Mouse (Mus musculus): ENCODE results near the gene Cadps2. TPM values are rescaled to one million over a fixed set of nuclear protein-coding genes. Genes with fewer than 3 reads are reported as not detected.

Cadps2 gene
- polyA plus RNA-seq, 1 experiment from 2014 or later, result 12.4 TPM

DNA sequence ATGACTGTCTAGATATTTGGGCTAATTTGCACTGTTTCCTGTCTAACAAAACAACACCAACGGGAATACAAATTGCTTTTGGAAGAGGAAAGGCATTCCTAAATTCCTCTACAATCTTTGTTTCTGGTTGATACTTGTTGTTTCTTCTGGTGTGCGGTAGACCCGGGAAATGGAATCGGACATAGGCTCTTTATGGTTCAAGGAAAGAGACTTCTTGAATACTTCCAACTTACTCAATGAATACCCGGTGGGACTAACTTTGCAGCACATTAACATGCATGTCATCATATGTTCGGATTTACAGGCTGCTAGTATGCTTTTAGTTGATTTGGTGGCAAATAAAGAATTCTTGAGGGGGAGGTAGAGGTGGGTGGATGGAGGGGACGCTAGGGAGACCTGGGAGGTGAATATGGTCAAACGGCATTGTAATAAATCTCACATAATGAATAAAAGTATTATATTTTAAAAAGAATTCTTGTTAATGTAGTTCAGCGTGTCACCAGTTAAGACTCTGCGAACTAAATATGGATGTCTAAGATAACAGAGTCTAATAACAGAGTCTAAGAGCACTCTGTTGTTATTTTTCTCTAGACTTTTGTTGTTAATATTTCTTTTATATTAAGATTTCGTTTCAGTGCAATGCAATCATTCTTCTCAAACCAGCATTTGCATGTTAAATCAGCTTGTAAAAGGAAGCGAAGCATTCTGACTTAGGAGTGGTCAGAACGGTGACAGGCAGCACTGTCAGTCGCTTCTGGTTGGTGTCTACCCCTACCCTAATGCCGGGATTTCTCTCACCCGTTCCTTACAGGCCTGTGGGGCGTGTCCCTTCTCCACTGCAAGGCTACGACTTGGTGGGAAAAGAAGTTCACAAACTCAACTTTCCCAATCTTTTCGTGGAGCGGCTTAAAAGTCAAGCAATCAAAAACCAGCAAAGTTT, 586.8 kb downstream of the Cadps2 start:
- 2% methylated on average over 20 of the region's 20 CpGs for WGBS
- Histone ChIP-seq H3K36me3 (ENCODE audit: control insufficient read depth, insufficient read depth, low read length) (no peaks in the 10 kb centered on the region), H3K27ac (ENCODE audit: low read depth, low read length) (no peak overlapping the region), H3K4me3 (ENCODE audit: low read length) (no peak overlapping the region), H3K9ac (ENCODE audit: low read depth, low read length) (no peak overlapping the region), H3K4me1 (ENCODE audit: control insufficient read depth, insufficient read depth, low read depth, low read length) (peaks cover 7% of the 10 kb centered on the region), H3K9me3 (ENCODE audit: control insufficient read depth, low read length) (no peaks in the 10 kb centered on the region), H3K27me3 (replicated peaks; ENCODE audit: control insufficient read depth, insufficient read depth, low read length) (peaks cover 56% of the 10 kb centered on the region), H3K4me2 (ENCODE audit: low read length) (no peak overlapping the region)
- ATAC-seq, result no peak

DNA sequence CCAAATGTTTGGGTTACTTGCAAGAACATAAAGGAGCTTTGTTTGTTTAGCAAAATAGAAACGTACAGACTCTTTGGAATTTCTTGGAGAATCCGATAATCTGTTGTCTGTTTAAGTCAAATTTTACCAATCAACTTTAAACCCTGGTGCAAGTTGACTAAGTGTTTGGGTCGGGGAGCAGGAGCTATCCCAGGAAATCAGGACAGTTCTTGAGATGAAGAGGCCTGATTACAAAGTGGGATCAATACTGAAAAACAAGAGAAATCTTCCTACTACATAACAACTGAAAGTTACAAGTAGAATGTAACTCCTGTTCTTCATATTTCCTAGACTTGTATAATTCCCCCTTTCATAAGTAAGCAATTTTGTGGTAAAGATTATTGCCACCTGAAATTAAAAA, 587.8 kb downstream of the Cadps2 start:
- 3% methylated on average over 3 of the region's 3 CpGs for WGBS
- no peak for ATAC-seq
- no peak overlapping the region for H3K4me3 ChIP-seq (ENCODE audit: low read length)

DNA sequence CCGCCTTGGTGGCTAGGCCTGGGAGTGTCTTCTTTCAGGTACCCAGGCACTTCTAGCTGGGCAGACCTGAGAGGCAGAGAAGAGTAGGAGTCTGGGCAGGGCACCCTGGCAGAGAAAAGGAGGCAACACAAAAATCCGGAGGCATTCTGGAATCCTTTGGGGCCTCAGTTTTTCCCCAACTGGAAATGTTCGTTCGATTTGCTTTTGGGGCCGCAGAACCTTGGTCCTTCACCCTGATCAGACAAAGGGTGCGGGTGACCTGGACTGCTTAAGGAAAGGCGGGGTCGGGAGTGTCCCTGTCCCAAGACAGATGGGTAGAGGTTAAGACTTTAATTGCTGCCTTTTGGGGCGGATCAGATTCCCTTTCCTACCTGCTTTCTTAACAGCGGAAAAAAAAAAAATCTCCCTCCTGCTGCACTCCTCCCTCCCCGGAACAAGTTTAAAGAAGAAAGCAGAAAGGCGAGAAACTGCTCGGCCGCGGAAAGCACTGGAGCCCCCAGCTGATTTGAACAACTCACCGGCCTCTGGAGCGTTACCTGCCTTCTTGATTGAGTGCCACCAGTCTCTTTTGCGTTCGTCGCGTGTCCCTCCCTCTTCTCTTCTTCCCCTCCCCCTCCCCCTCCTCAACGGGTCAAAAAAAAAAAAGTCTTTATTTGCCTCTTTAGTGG, 588.8 kb downstream of the Cadps2 start:
- 2% methylated on average over 22 of the region's 22 CpGs for WGBS
- H3K9me3 ChIP-seq (ENCODE audit: control insufficient read depth, low read length), result no peaks in the 10 kb centered on the region
- H3K4me3 ChIP-seq (ENCODE audit: low read length), result no peak overlapping the region
- H3K9ac ChIP-seq (ENCODE audit: low read depth, low read length), result no peak overlapping the region
- no peaks in the 10 kb centered on the region for H3K36me3 ChIP-seq (ENCODE audit: control insufficient read depth, insufficient read depth, low read length)
- H3K27me3 ChIP-seq (replicated peaks; ENCODE audit: control insufficient read depth, insufficient read depth, low read length), result peaks cover 56% of the 10 kb centered on the region
- no peak overlapping the region for H3K27ac ChIP-seq (ENCODE audit: low read depth, low read length)
- peaks cover 7% of the 10 kb centered on the region for H3K4me1 ChIP-seq (ENCODE audit: control insufficient read depth, insufficient read depth, low read depth, low read length)
- no peak for ATAC-seq
- H3K4me2 ChIP-seq (ENCODE audit: low read length), result no peak overlapping the region

More for the DNA sequence above, 587.8 kb downstream of the Cadps2 start:
- H3K27me3 ChIP-seq (replicated peaks; ENCODE audit: control insufficient read depth, insufficient read depth, low read length), result peaks cover 55% of the 10 kb centered on the region
- no peak overlapping the region for H3K4me2 ChIP-seq (ENCODE audit: low read length)
- no peaks in the 10 kb centered on the region for H3K9me3 ChIP-seq (ENCODE audit: control insufficient read depth, low read length)
- no peak overlapping the region for H3K9ac ChIP-seq (ENCODE audit: low read depth, low read length)
- no peak overlapping the region for H3K27ac ChIP-seq (ENCODE audit: low read depth, low read length)
- peaks cover 7% of the 10 kb centered on the region for H3K4me1 ChIP-seq (ENCODE audit: control insufficient read depth, insufficient read depth, low read depth, low read length)
- H3K36me3 ChIP-seq (ENCODE audit: control insufficient read depth, insufficient read depth, low read length), result no peaks in the 10 kb centered on the region

DNA sequence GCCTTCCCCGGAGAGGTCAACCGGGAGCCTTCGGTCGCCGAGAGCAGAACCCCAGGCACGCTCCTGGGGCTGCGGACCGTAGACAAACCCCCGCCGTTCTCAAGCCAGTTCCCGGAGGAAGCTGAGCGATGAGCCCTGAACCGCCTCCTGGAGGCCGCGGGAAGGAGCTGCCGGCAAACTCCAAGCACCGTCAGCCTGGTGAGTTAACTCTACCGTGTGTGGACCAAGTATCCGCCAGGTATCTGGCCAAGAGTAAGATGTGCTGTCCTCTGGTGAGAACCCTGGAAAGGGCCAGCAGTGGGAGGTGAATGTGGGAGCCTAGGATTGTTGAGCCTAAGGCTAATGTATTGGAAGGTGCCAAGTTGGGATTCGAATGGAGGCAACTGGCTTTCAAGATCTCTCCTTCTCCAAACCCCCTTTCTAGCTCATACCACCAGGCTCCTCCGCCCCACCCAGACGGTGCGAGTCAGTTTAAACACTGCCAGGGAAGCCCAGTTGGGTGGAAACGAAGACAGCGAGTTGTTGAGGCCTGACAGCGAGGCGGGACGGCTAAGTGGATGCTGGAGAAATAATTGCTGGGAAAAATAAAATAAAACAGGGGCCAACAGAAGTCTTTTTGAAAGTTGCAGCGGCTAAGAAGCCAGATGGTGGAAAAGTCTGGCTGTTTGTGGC, 589.5 kb downstream of the Cadps2 start:
- no peak overlapping the region for H3K27ac ChIP-seq (ENCODE audit: low read depth, low read length)
- ATAC-seq, result peak; percentile 34; the same call in 1 of the 2 replicates
- H3K4me2 ChIP-seq (ENCODE audit: low read length), result peak overlapping the region; percentile 60
- under 1% methylated on average over 29 of the region's 29 CpGs for WGBS
- no peak overlapping the region; the same call in 1 of the 2 replicates for H3K9ac ChIP-seq (ENCODE audit: low read depth, low read length)
- peaks cover 7% of the 10 kb centered on the region for H3K4me1 ChIP-seq (ENCODE audit: control insufficient read depth, insufficient read depth, low read depth, low read length)
- no peaks in the 10 kb centered on the region for H3K36me3 ChIP-seq (ENCODE audit: control insufficient read depth, insufficient read depth, low read length)
- H3K4me3 ChIP-seq (ENCODE audit: low read length), result peak overlapping the region; percentile 37
- peaks cover 52% of the 10 kb centered on the region for H3K27me3 ChIP-seq (replicated peaks; ENCODE audit: control insufficient read depth, insufficient read depth, low read length)
- no peaks in the 10 kb centered on the region for H3K9me3 ChIP-seq (ENCODE audit: control insufficient read depth, low read length)

DNA sequence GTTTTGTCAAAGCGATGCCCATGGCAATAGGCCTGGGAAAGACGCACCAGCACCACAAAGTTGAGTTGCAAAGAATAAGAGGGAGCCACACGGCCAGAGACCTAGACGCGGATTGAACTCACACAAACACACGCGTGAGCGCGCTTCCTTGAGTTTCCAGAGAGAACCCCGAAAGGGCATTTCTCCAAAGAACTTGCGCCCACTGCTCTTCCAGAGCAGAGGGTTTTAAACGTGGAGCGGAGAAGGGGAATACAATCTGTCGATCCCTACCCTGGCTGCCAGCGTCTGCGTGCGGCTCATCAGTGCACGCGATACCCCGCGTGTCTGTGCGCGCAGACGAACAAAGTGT, 590.2 kb downstream of the Cadps2 start:
- H3K4me2 ChIP-seq (ENCODE audit: low read length), result peak overlapping the region; percentile 60
- WGBS, result 0% methylated on average over 22 of the region's 24 CpGs
- peaks cover 7% of the 10 kb centered on the region for H3K4me1 ChIP-seq (ENCODE audit: control insufficient read depth, insufficient read depth, low read depth, low read length)
- H3K36me3 ChIP-seq (ENCODE audit: control insufficient read depth, insufficient read depth, low read length), result no peaks in the 10 kb centered on the region
- ATAC-seq, result no peak
- no peak overlapping the region for H3K27ac ChIP-seq (ENCODE audit: low read depth, low read length)
- peaks cover 55% of the 10 kb centered on the region for H3K27me3 ChIP-seq (replicated peaks; ENCODE audit: control insufficient read depth, insufficient read depth, low read length)
- no peak overlapping the region for H3K9ac ChIP-seq (ENCODE audit: low read depth, low read length)
- peak overlapping the region; percentile 37 for H3K4me3 ChIP-seq (ENCODE audit: low read length)
- H3K9me3 ChIP-seq (ENCODE audit: control insufficient read depth, low read length), result no peaks in the 10 kb centered on the region

DNA sequence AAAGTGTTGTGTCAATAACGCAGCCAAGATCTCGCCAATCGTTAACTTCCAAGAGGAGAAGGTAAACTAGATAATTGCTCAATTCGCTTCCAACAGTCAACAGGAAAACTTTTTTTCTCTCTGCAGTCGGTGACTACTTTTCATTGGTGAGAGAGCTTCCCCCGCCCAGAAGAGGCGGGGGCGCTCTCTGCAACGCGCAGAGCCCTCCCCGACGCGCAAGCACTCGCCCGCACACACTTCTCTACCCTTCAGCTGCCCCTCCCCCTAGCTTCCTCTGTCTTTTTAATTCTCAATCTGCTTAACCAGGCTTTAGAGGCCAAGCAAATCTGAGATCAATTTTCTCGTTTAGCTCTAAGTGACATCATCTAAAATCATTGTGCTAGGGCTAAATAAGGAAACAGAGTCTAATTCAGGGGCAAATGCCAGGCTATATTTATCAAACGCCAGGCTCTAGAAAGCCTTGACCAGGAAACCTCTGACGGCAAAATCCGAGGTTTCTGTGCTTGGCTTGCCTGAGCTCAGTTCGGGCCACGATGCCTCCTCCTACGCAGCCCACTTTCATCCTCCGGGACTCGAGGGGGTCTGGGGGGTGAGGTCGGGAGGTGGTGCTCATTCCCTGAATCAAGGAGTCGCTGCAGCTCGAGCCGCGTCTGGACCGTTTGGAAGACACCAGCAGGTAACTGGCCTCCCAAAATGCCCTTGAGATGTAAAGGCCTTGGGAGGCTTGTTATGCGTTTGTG, 590.7 kb downstream of the Cadps2 start, which contains the start of gene Fezf1:
Gene Fezf1 (minus strand): TSS at position 50 of the 740 bp plus-strand sequence.
- Histone ChIP-seq H3K4me2 (ENCODE audit: low read length) (peak within 1 kb of the TSS; percentile 60), H3K9me3 (ENCODE audit: control insufficient read depth, low read length) (no peaks in the 10 kb centered on the region), H3K27ac (ENCODE audit: low read depth, low read length) (no peak within 1 kb of the TSS), H3K4me3 (ENCODE audit: low read length) (peak within 1 kb of the TSS; percentile 37), H3K27me3 (replicated peaks; ENCODE audit: control insufficient read depth, insufficient read depth, low read length) (peaks cover 57% of the 10 kb centered on the region), H3K4me1 (ENCODE audit: control insufficient read depth, insufficient read depth, low read depth, low read length) (peaks cover 7% of the 10 kb centered on the region), H3K9ac (ENCODE audit: low read depth, low read length) (no peak within 1 kb of the TSS), H3K36me3 (ENCODE audit: control insufficient read depth, insufficient read depth, low read length) (no peaks in the 10 kb centered on the region)
- whole genome bisulfite sequencing, result under 1% methylated on average over 31 of the region's 31 CpGs
- ATAC-seq, result no peak

DNA sequence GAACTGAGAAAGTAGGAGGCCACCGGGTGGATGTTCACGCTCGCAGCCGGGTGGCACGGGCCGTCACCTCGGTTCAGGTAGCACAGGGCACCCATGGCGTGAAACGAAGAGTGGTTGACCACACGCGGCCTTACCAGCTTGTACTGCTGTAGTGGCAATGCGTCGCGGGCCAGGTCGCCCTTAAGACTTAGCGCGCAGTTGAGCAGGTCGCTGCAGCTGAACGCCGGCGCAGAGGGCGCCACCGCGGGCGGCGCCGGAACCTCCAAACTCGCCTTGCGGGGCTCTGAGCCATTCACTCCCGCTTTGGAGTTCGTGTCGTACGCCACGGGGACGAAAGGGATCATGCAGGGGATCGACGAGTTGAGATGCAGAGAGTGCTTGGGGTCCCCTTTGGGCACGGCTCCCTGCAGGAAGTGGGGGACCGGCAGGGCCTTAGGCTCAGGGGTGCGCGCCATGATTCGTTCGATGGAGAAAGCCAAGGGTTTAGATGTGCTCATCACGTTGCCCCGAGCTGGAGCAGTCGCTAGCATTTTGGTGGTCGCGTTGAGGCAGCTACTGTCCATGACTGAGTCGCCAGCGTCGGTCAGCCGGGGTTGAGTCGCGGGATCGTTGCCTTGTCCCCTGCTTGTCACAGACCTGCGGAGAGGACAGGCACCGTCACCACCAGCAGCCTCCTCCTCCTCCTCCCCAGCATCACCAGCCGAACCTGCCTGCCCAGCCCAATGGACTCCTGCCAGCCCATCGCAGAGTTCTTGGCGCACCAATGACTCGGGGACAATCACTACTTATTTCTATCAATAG, 591.5 kb downstream of the Cadps2 start:
- Histone ChIP-seq H3K9ac (ENCODE audit: low read depth, low read length) (no peak overlapping the region), H3K36me3 (ENCODE audit: control insufficient read depth, insufficient read depth, low read length) (no peaks in the 10 kb centered on the region), H3K27me3 (replicated peaks; ENCODE audit: control insufficient read depth, insufficient read depth, low read length) (peaks cover 60% of the 10 kb centered on the region), H3K4me1 (ENCODE audit: control insufficient read depth, insufficient read depth, low read depth, low read length) (peaks cover 7% of the 10 kb centered on the region), H3K4me2 (ENCODE audit: low read length) (no peak overlapping the region), H3K4me3 (ENCODE audit: low read length) (no peak overlapping the region), H3K27ac (ENCODE audit: low read depth, low read length) (no peak overlapping the region), H3K9me3 (ENCODE audit: control insufficient read depth, low read length) (no peaks in the 10 kb centered on the region)
- ATAC-seq, result peak; percentile 31; the same call in 1 of the 2 replicates
- under 1% methylated on average over 58 of the region's 61 CpGs for WGBS

All from hindbrain, embryonic 16.5 days (tissue).